Mouse (Mus musculus): ENCODE results near the gene Gm10799.

- TF ChIP-seq POLR2A (IDR thresholded peaks at IDR 0.05; ENCODE audit: borderline replicate concordance, extremely low read depth, low read depth, low read length) (no peak), CTCF (IDR thresholded peaks at IDR 0.05; ENCODE audit: insufficient read depth, low read length) (no peak)
These were observed 39.3 kb downstream of the Gm10799 start for GRCm38 (mm10) chr2:104029074-104029473.
